Comparison of ENCODE assay signal across 22 mouse cellular contexts in the genomic region with DNA sequence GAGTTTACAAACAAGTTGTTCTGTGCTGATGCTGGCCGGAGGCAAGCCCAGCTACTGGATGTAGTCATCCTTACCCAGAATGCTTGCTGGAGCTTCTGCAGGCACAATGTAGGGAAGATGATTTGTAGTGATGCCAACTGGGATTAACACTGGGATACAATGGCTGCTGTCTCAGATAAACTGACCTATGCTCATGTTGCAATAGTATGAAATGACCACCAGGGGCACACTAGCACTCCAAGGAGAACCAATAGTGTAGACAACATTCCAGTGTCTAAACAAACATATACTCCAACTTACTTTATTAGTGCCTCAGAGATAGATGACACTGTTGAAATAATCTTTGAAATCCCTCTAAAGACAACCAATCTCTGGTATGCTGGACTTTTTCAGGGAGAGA.
DNase-seq lines count a peak whose midpoint lies in the region; ATAC-seq and TF ChIP-seq lines count a peak whose summit lies in the region.
"Had no signal": no experiment of that assay in that cellular context is flagged by ENCODE, and none has a peak within 500 bp of the region (broad histone marks: within the 10 kb centered on the region; RNA-seq: fewer than 3 reads in every experiment).

No protein-coding gene starts in this region.

- WGBS in heart, adult 2 months = 91% methylated on average over 1 of the region's 1 CpGs
- 93% methylated on average over 1 of the region's 1 CpGs for WGBS in heart, embryonic 11.5 days (ENCODE audit: insufficient replicate concordance)

- TF ChIP-seq CTCF in heart, adult 2 months (IDR thresholded peaks at IDR 0.05) = peak; percentile 43
- TF ChIP-seq CTCF in layer of hippocampus, adult 2 months (conservative IDR thresholded peaks at IDR 0.05) = peak; percentile 59
- TF ChIP-seq CTCF in E14TG2a.4 (conservative IDR thresholded peaks at IDR 0.05; ENCODE audit: low read length) = peak; percentile 52

- H3K9ac ChIP-seq in heart, adult 2 months (ENCODE audit: low read depth, low read length) = no peak overlapping the region
- no peak overlapping the region for H3K9ac ChIP-seq in heart, embryonic 11.5 days (ENCODE audit: low read depth, low read length)
- H3K9ac ChIP-seq: hindbrain, embryonic 14.5 days; lung, embryonic 15.5 days had no signal

- H3K9me3 ChIP-seq in heart, embryonic 11.5 days (replicated peaks; ENCODE audit: control insufficient read depth, low read length) = no peaks in the 10 kb centered on the region
- H3K9me3 ChIP-seq in E14TG2a.4 (ENCODE audit: low read length) = no peaks in the 10 kb centered on the region
- H3K9me3 ChIP-seq: embryonic facial prominence, embryonic 10.5 days; lung, embryonic 15.5 days had no signal

- peak overlapping the region; percentile 2 for H3K27ac ChIP-seq in heart, adult 2 months
- H3K27ac ChIP-seq in heart, embryonic 11.5 days (ENCODE audit: low read depth, low read length) = no peak overlapping the region
- H3K27ac ChIP-seq in layer of hippocampus, adult 2 months = no peak overlapping the region
- H3K27ac ChIP-seq: embryonic facial prominence, embryonic 10.5 days; hindbrain, embryonic 14.5 days; lung, embryonic 15.5 days had no signal

- intact Hi-C loops in heart, adult 2 months (cut with DNase I) = no loop called here

- H3K27me3 ChIP-seq in heart, adult 2 months (ENCODE audit: control insufficient read depth, insufficient read depth, low read length) = no peaks in the 10 kb centered on the region
- no peaks in the 10 kb centered on the region for H3K27me3 ChIP-seq in heart, embryonic 11.5 days (ENCODE audit: control insufficient read depth, insufficient read depth, low read length)
- H3K27me3 ChIP-seq in E14TG2a.4 (ENCODE audit: insufficient read depth, low read length) = no peaks in the 10 kb centered on the region
- H3K27me3 ChIP-seq: lung, embryonic 15.5 days had no signal

- TF ChIP-seq EP300 in heart, adult 2 months (IDR thresholded peaks at IDR 0.05; ENCODE audit: insufficient read depth, low read depth, low read length) = no peak

- no peaks in the 10 kb centered on the region for H3K79me2 ChIP-seq in heart, adult 2 months (replicated peaks; ENCODE audit: control insufficient read depth, insufficient read depth, low read length)

- TF ChIP-seq POLR2A in heart, adult 2 months (IDR thresholded peaks at IDR 0.05; ENCODE audit: insufficient read depth, low read depth, low read length) = no peak

- H3K4me1 ChIP-seq in heart, adult 2 months (ENCODE audit: control insufficient read depth, insufficient read depth, low read length) = no peaks in the 10 kb centered on the region; the same call in 1 of the 2 replicates
- no peaks in the 10 kb centered on the region for H3K4me1 ChIP-seq in heart, embryonic 11.5 days (ENCODE audit: control insufficient read depth, insufficient read depth, low read length)
- no peaks in the 10 kb centered on the region for H3K4me1 ChIP-seq in E14TG2a.4 (replicated peaks; ENCODE audit: low read depth, low read length)
- H3K4me1 ChIP-seq: embryonic facial prominence, embryonic 10.5 days; lung, embryonic 15.5 days had no signal

- DNase-seq in heart, adult 2 months = peak in 1 of 2 experiments; percentile 18
- no peak for DNase-seq in layer of hippocampus, adult 2 months (ENCODE audit: low spot score in 2 of 2)
- DNase-seq in layer of hippocampus, postnatal 36 days = no peak
- peak; percentile 36 for DNase-seq in R1 (ENCODE audit: low read depth, low spot score)
- no peak for DNase-seq in testis, postnatal 10 days (ENCODE audit: low spot score)
- DNase-seq in urinary bladder, adult 2 months (ENCODE audit: low spot score) = no peak
- DNase-seq: adrenal gland, postnatal 10 days; B cell, adult 2 months; cerebellum, adult 11-12 months; kidney, adult 11 months; kidney, postnatal 14 days; layer of hippocampus, adult 9-11 months; midbrain, embryonic 14.5 days; right cerebral cortex, adult 18-20 months; thymus, adult 2 months had no signal

- ATAC-seq in heart, embryonic 11.5 days (replicated peaks; ENCODE audit: insufficient number of reproducible peaks, low FRiP score, low TSS enrichment) = no peak
- ATAC-seq: forebrain, embryonic 14.5 days had no signal

- H3K4me2 ChIP-seq in heart, embryonic 11.5 days = no peak overlapping the region
- H3K4me2 ChIP-seq: hindbrain, embryonic 14.5 days; lung, embryonic 15.5 days had no signal

- no peak overlapping the region for H3K4me3 ChIP-seq in heart, adult 2 months
- no peak overlapping the region for H3K4me3 ChIP-seq in heart, embryonic 11.5 days (ENCODE audit: low read depth, low read length)
- no peak overlapping the region for H3K4me3 ChIP-seq in layer of hippocampus, adult 2 months
- H3K4me3 ChIP-seq in E14TG2a.4 (replicated peaks; ENCODE audit: low read length) = no peak overlapping the region
- H3K4me3 ChIP-seq: embryonic facial prominence, embryonic 10.5 days; lung, embryonic 15.5 days had no signal

- no peaks in the 10 kb centered on the region for H3K36me3 ChIP-seq in heart, adult 2 months (ENCODE audit: control insufficient read depth, insufficient read depth, low read length)
- no peaks in the 10 kb centered on the region for H3K36me3 ChIP-seq in heart, embryonic 11.5 days (ENCODE audit: control insufficient read depth, insufficient read depth, low read length)
- H3K36me3 ChIP-seq in E14TG2a.4 (ENCODE audit: insufficient read depth, low read length) = no peaks in the 10 kb centered on the region
- H3K36me3 ChIP-seq: G1E; lung, embryonic 15.5 days had no signal
